Mouse (Mus musculus) layer of hippocampus, adult 2 months (tissue): ENCODE measurements around the gene Gm13693. TPM values are rescaled to one million over a fixed set of nuclear protein-coding genes. Genes with fewer than 3 reads are reported as not detected.
A peak's percentile ranks its signal among the peaks of the same experiment; 100 is the strongest.
"Not testable (repeated sequence)": the region's sequence is repeated elsewhere in the genome, so short reads cannot be mapped to it uniquely, and the experiment has no call there.

ENCODE experiments used
- DNase-seq, 2 experiments: peaks; one replicate each; pipeline ENCODE4 v3.0.0; 2022; ENCODE audit warnings: low spot score in 2 of 2
- H3K27ac ChIP-seq: fragments of 200-600 bp; 2 replicates; pipeline ENCODE4 v1.8.1; 2022
- H3K4me3 ChIP-seq: fragments of 200-600 bp; 2 replicates; pipeline ENCODE4 v1.8.1; 2022; ENCODE audit warnings: mild to moderate bottlenecking
- CTCF ChIP-seq: fragments of 200-600 bp; conservative IDR thresholded peaks from 2 replicates; pipeline ENCODE4 v1.8.1; 2022; ENCODE audit warnings: antibody characterized with exemption, mild to moderate bottlenecking, moderate library complexity
- long read RNA-seq, 2 experiments: library from polyadenylated mRNA; stranded (forward); transcript quantifications; one replicate each; pipeline ENCODE4 v2.0.0; 2021; ENCODE audit warnings: borderline mapping rate in 2 of 2
- total RNA-seq, 2 experiments: library from RNA; stranded (reverse); gene quantifications; 2 replicates each; pipeline ENCODE4 v1.2.3; 2021

Gene Gm13693
- 1 to 10 TPM; 2.0 to 2.1 TPM for total RNA-seq
- long read RNA-seq, experiment 1, result 0 reads
- long read RNA-seq, experiment 2, partial matches to known transcripts, result 0 of 1 reads
- long read RNA-seq, experiment 2, other reads (novel, unspliced or antisense), result 0 of 1 reads

DNA sequence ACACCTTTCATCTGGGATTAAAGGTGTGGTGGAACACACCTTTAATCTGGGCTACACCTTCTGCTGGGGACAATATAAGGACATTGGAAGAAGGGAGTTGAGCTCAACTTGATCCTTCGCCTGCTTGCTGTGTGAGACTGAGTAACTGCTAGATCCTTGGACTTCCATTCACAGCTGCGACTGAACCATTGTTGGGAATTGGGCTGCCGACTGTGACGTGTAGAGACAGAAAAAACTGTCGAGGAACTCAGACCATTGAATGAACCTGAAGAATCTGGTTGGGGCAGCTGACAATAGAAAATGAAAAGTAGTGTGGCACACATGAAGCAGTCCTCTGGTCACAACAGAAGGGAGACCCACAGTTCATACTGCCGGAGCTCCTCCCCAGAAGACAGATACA is at the start of gene Gm13693:
Gene Gm13693, plus strand, starts transcription at position 301 of the 400 bp plus-strand sequence.
- not testable (repeated sequence) for DNase-seq

DNA sequence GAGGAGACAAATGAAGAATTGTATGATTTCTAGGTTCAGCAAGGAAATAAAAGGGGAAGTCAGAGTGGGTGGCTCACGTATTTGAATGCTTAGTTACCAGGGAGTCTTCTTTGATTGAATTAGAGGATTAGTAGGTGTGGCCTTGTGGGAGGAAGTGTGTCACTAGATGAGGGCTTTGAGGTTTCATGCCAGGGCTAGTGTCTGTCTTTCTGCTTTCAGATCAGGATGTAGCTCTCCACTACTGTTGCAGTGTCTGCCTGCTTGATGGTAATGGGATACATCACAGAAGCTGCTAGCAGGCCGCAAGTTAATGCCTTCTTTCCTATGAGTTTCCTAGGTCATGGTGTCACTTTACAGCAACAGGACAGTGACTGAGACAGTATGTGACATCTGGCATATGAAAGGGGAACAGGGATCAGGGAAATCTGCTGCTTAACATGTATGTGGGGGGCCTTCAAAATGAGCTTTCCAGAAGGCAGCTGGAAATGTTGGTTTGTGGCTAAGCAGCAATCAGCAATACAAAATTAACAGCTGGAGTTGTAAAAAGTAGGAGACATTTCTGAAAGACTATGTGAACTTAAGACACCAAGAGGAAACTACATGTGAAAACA is 31.7 kb upstream of the Gm13693 start:
- no peak overlapping the region for H3K4me3 ChIP-seq
- TF ChIP-seq CTCF, result no peak
- no peak overlapping the region for H3K27ac ChIP-seq
- no peak for DNase-seq

More for the DNA sequence above, at the start of gene Gm13693:
- not testable (repeated sequence) for H3K27ac ChIP-seq, H3K4me3 ChIP-seq

DNA sequence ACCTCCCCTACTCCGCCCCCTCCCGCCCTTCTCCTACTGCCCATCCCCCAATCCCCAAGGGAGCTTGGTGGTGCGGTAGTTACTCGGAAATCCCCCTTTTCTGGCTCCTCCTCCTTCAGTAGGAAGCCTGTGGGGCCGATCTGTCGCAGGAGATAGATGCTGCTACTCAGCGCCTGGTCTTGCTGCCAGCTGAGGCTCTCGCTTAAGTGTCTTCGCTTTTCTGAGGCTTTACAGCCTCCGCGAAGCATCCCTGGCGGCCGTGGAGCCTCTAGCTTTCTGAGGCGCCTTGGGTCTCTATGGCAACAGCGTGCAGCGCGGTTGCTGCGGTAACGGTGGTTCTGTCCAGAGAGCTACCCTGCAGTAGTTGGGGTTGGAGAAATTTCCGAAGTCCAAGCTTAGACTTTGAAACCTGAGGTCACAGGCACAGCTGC is 20.4 kb upstream of the Gm13693 start, which contains the start of gene Zswim2:
Gene Zswim2, minus strand, starts transcription at position 298 of the 431 bp plus-strand sequence.
- H3K27ac ChIP-seq, result peak within 1 kb of the TSS; percentile 78
- peak; percentile 88 to 93 for DNase-seq
- peak within 1 kb of the TSS; percentile 53 for H3K4me3 ChIP-seq
- TF ChIP-seq CTCF, result no peak; the same call in none of the 2 replicates

DNA sequence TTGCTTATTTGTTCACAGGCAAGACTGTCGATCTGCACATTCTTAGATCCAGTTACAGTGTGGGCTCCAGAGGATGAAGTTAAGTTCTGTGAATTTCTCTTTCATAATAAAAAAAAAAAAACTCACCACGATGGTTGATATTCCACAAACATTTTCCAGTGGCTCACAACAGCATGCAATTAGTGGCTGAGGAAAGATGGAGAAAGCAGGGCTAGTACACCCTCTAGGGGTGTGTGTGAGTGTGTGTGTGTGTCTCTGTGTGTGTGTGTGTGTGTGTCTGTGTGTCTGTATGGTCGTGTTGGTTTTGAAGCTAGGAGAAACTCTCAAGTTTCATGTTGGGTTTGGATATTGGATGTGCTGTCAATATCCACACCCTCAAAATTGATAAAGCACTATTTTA is 19.9 kb upstream of the Gm13693 start:
- TF ChIP-seq CTCF, result no peak
- Histone ChIP-seq H3K4me3 (peak overlapping the region; percentile 53), H3K27ac (peak overlapping the region; percentile 78)
- DNase-seq, result no peak

DNA sequence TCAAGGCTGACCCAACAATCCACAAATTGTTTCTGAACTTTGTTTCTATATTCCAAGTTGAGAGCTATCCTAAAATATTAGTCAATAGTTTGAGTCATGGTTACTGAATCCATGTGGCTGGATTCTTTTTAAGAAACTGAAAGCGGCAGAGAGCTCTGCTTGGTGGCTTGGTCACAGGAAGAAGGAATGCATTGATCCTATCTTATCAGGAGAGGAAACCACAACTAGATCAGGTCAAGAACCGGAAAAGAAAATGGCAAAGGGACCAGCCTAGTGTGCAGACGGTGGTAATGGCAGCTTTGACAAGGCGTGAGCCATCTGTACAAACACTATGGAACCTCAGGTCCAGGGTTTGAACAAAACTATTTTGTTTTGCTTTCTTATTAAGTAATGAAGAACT is 19.5 kb upstream of the Gm13693 start:
- no peak for DNase-seq
- no peak for TF ChIP-seq CTCF
- no peak overlapping the region for H3K4me3 ChIP-seq
- peak overlapping the region; percentile 78 for H3K27ac ChIP-seq

DNA sequence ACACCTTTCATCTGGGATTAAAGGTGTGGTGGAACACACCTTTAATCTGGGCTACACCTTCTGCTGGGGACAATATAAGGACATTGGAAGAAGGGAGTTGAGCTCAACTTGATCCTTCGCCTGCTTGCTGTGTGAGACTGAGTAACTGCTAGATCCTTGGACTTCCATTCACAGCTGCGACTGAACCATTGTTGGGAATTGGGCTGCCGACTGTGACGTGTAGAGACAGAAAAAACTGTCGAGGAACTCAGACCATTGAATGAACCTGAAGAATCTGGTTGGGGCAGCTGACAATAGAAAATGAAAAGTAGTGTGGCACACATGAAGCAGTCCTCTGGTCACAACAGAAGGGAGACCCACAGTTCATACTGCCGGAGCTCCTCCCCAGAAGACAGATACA is 5.9 kb upstream of the Gm13693 start, which contains the start of gene Gm13698:
Gene Gm13698, plus strand, starts transcription at position 301 of the 400 bp plus-strand sequence.
- not testable (repeated sequence) for H3K27ac ChIP-seq

DNA sequence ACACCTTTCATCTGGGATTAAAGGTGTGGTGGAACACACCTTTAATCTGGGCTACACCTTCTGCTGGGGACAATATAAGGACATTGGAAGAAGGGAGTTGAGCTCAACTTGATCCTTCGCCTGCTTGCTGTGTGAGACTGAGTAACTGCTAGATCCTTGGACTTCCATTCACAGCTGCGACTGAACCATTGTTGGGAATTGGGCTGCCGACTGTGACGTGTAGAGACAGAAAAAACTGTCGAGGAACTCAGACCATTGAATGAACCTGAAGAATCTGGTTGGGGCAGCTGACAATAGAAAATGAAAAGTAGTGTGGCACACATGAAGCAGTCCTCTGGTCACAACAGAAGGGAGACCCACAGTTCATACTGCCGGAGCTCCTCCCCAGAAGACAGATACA is 5.7 kb downstream of the Gm13693 start, which contains the start of gene Gm13695:
Gene Gm13695, plus strand, starts transcription at position 301 of the 400 bp plus-strand sequence.
- not testable (repeated sequence) for DNase-seq, H3K27ac ChIP-seq, H3K4me3 ChIP-seq

More for the DNA sequence above, 5.9 kb upstream of the Gm13693 start, which contains the start of gene Gm13698:
- H3K4me3 ChIP-seq, DNase-seq: not testable (repeated sequence)

DNA sequence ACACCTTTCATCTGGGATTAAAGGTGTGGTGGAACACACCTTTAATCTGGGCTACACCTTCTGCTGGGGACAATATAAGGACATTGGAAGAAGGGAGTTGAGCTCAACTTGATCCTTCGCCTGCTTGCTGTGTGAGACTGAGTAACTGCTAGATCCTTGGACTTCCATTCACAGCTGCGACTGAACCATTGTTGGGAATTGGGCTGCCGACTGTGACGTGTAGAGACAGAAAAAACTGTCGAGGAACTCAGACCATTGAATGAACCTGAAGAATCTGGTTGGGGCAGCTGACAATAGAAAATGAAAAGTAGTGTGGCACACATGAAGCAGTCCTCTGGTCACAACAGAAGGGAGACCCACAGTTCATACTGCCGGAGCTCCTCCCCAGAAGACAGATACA is 11.5 kb downstream of the Gm13693 start, which contains the start of gene Gm13696:
Gene Gm13696, plus strand, starts transcription at position 301 of the 400 bp plus-strand sequence.
- not testable (repeated sequence) for H3K4me3 ChIP-seq, H3K27ac ChIP-seq, DNase-seq

DNA sequence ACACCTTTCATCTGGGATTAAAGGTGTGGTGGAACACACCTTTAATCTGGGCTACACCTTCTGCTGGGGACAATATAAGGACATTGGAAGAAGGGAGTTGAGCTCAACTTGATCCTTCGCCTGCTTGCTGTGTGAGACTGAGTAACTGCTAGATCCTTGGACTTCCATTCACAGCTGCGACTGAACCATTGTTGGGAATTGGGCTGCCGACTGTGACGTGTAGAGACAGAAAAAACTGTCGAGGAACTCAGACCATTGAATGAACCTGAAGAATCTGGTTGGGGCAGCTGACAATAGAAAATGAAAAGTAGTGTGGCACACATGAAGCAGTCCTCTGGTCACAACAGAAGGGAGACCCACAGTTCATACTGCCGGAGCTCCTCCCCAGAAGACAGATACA is 17.3 kb downstream of the Gm13693 start, which contains the start of gene Gm13694:
Gene Gm13694, plus strand, starts transcription at position 301 of the 400 bp plus-strand sequence.
- H3K4me3 ChIP-seq, DNase-seq, H3K27ac ChIP-seq: not testable (repeated sequence)

DNA sequence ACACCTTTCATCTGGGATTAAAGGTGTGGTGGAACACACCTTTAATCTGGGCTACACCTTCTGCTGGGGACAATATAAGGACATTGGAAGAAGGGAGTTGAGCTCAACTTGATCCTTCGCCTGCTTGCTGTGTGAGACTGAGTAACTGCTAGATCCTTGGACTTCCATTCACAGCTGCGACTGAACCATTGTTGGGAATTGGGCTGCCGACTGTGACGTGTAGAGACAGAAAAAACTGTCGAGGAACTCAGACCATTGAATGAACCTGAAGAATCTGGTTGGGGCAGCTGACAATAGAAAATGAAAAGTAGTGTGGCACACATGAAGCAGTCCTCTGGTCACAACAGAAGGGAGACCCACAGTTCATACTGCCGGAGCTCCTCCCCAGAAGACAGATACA is 23.1 kb downstream of the Gm13693 start, which contains the start of gene Gm13697:
Gene Gm13697, plus strand, starts transcription at position 301 of the 400 bp plus-strand sequence.
- not testable (repeated sequence) for H3K4me3 ChIP-seq, DNase-seq, H3K27ac ChIP-seq

DNA sequence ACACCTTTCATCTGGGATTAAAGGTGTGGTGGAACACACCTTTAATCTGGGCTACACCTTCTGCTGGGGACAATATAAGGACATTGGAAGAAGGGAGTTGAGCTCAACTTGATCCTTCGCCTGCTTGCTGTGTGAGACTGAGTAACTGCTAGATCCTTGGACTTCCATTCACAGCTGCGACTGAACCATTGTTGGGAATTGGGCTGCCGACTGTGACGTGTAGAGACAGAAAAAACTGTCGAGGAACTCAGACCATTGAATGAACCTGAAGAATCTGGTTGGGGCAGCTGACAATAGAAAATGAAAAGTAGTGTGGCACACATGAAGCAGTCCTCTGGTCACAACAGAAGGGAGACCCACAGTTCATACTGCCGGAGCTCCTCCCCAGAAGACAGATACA is 28.9 kb downstream of the Gm13693 start, which contains the start of gene Gm13691:
Gene Gm13691, plus strand, starts transcription at position 301 of the 400 bp plus-strand sequence.
- DNase-seq, result not testable (repeated sequence)

DNA sequence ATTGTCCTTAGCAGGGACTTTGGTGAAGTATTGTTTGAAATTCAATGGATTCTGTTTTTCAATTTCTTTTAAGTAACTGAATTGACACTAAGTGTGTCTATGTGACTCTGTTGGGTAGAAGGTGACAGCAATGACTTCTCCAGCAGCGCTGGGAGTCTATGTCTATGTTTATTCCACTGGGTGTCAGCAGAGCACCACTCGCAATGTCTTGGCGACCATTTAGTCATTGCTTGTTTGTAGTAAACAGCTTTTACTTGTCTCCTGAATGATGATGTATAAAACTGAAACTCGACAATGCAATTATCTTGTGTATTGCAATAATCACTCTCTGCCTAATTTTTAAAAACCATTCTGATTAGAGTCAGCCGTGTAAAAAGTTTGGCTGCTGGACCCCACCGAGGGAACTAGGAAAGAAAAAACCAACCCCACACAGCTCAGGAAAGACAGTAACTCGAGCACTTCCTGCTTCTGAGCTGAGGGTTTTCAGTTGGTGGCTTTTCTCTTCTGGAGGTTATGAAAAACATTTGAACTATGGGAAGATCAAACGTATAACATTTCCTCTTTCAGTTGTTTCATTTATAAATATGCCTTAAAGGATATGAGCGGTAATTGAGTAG is 32.4 kb downstream of the Gm13693 start:
- DNase-seq, H3K27ac ChIP-seq: not testable (repeated sequence)
- H3K4me3 ChIP-seq, result peak overlapping the region; percentile 39

More for the DNA sequence above, 28.9 kb downstream of the Gm13693 start, which contains the start of gene Gm13691:
- H3K4me3 ChIP-seq, H3K27ac ChIP-seq: not testable (repeated sequence)

DNA sequence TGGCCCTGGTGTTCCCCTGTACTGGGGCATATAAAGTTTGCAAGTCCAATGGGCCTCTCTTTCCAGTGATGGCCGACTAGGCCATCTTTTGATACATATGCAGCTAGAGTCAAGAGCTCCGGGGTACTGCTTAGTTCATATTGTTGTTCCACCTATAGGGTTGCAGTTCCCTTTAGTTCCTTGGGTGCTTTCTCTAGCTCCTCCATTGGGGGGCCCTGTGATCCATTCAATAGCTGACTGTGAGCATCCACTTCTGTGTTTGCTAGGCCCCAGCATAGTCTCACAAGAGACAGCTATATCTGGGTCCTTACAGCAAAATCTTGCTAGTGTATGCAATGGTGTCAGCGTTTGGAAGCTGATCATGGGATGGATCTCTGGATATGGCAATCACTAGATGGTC is 33.2 kb downstream of the Gm13693 start:
- not testable (repeated sequence) for H3K4me3 ChIP-seq, H3K27ac ChIP-seq, DNase-seq
